Mouse (Mus musculus) B cell, adult (primary cell): ENCODE data around the gene Gm2431. TPM values are rescaled to one million over a fixed set of nuclear protein-coding genes. Genes with fewer than 3 reads are reported as not detected.

Experiments used
- total RNA-seq: library from RNA; stranded (reverse); gene quantifications from 4 replicates; pipeline ENCODE4 v1.2.4, GENCODE M21; 2023; ENCODE audit not compliant: inconsistent age

Gm2431 gene
- total RNA-seq, result not detected in 4 replicates

GRCm38 (mm10) chr7:142258254-142258653 lies at the start of gene Gm2431:
Gm2431 (minus strand) TSS chr7:142258354.

GRCm38 (mm10) chr7:142303249-142303648 lies 45.1 kb upstream of the Gm2431 start, which contains the start of gene Krtap5-4:
Krtap5-4 (plus strand) TSS chr7:142303549.

GRCm38 (mm10) chr7:142297018-142297417 lies 38.9 kb upstream of the Gm2431 start, which contains the start of gene Krtap5-1:
Krtap5-1 (minus strand) TSS chr7:142297118.

GRCm38 (mm10) chr7:142274263-142274662 lies 16.1 kb upstream of the Gm2431 start, which contains the start of gene Gm4559:
Gm4559 (minus strand) TSS chr7:142274363.

GRCm38 (mm10) chr7:142240978-142241377 lies 17.2 kb downstream of the Gm2431 start, which contains the start of gene Gm40460:
Gm40460 (minus strand) TSS chr7:142241078.

GRCm38 (mm10) chr7:142229871-142230270 lies 28.3 kb downstream of the Gm2431 start, which contains the start of gene Krtap5-5:
Krtap5-5 (minus strand) TSS chr7:142229971.

GRCm38 (mm10) chr7:142211559-142211958 lies 46.6 kb downstream of the Gm2431 start, which contains the start of gene Gm7579:
Gm7579 (plus strand) TSS chr7:142211859.

Other genes starting within 250 kb of the Gm2431 start
- 34.0 to 35.6 TPM (median 34.9 TPM) in 4 replicates for gene Mob2, start 197.3 kb downstream of the Gm2431 start, total RNA-seq
- 2.3 to 4.8 TPM (median 3.5 TPM) in 4 replicates for gene Dusp8, start 162.5 kb downstream of the Gm2431 start, total RNA-seq
- gene Gm45618, start 137.6 kb downstream of the Gm2431 start, total RNA-seq, result not detected in 4 replicates
- gene Gm39115, start 122.3 kb downstream of the Gm2431 start, total RNA-seq, result not detected in 4 replicates
- gene Gm45337, start 113.7 kb downstream of the Gm2431 start, total RNA-seq, result not detected in 4 replicates
- not detected in 4 replicates for gene Gm29735, start 101.2 kb downstream of the Gm2431 start, total RNA-seq
- gene Gm4553, start 92.6 kb downstream of the Gm2431 start, total RNA-seq, result not detected in 4 replicates
- not detected in 4 replicates for gene Krtap5-2, start 82.3 kb downstream of the Gm2431 start, total RNA-seq
- gene Gm10153, start 68.0 kb downstream of the Gm2431 start, total RNA-seq, result not detected in 4 replicates
- not detected in 4 replicates for gene Krtap5-3, start 57.0 kb downstream of the Gm2431 start, total RNA-seq
- not detected in 4 replicates for gene Gm7579, start 46.5 kb downstream of the Gm2431 start, total RNA-seq
- gene Krtap5-5, start 28.4 kb downstream of the Gm2431 start, total RNA-seq, result not detected in 4 replicates
- not detected in 4 replicates for gene Gm40460, start 17.3 kb downstream of the Gm2431 start, total RNA-seq
- not detected in 4 replicates for gene Gm4559, start 16.0 kb upstream of the Gm2431 start, total RNA-seq
- gene Krtap5-1, start 38.8 kb upstream of the Gm2431 start, total RNA-seq, result not detected in 4 replicates
- gene Krtap5-4, start 45.2 kb upstream of the Gm2431 start, total RNA-seq, result not detected in 4 replicates
- gene Ifitm10, start 115.4 kb upstream of the Gm2431 start, total RNA-seq, result not detected in 4 replicates
- gene Gm49369, start 124.3 kb upstream of the Gm2431 start, total RNA-seq, result 1.1 TPM in 1 of 4 replicates, not detected in the others
- 73.4 to 77.8 TPM (median 75.5 TPM) in 4 replicates for gene Ctsd, start 129.7 kb upstream of the Gm2431 start, total RNA-seq
- not detected in 4 replicates for gene Syt8, start 176.5 kb upstream of the Gm2431 start, total RNA-seq
- gene Tnni2, start 183.5 kb upstream of the Gm2431 start, total RNA-seq, result 2.8 to 8.6 TPM (median 4.6 TPM) in 4 replicates
- gene Lsp1, start 202.5 kb upstream of the Gm2431 start, total RNA-seq, result 819 to 878 TPM (median 864 TPM) in 4 replicates
- gene Tnnt3, start 240.5 kb upstream of the Gm2431 start, total RNA-seq, result 27.0 to 41.7 TPM (median 32.3 TPM) in 4 replicates